28 mouse cellular contexts compared by ENCODE assay signal in genomic region chr10:109074218-109074617, GRCm38 (mm10).
DNase-seq lines count a peak whose midpoint lies in the region; ATAC-seq lines count a peak whose summit lies in the region.
"Had no signal": no experiment of that assay in that cellular context is flagged by ENCODE, and none has a peak within 500 bp of the region (broad histone marks: within the 10 kb centered on the region; RNA-seq: fewer than 3 reads in every experiment).

No protein-coding gene starts in this region.

- H3K4me3 ChIP-seq in hindbrain, embryonic 16.5 days (ENCODE audit: low read length) = no peak overlapping the region
- H3K4me3 ChIP-seq in hindbrain, embryonic 14.5 days (replicated peaks; ENCODE audit: low read length) = no peak overlapping the region
- H3K4me3 ChIP-seq: embryonic facial prominence, embryonic 15.5 days; forebrain, embryonic 15.5 days; heart, embryonic 12.5 days; hindbrain, embryonic 10.5 days; limb, embryonic 12.5 days; midbrain, embryonic 10.5 days; neural tube, embryonic 15.5 days had no signal

- WGBS in hindbrain, embryonic 16.5 days = 78% methylated on average over 7 of the region's 7 CpGs
- WGBS in hindbrain, embryonic 14.5 days = 84% methylated on average over 7 of the region's 7 CpGs

- peak; percentile 58; the same call in 1 of the 2 replicates for ATAC-seq in hindbrain, embryonic 16.5 days
- ATAC-seq in hindbrain, embryonic 14.5 days (ENCODE audit: low FRiP score) = no peak
- ATAC-seq: forebrain, embryonic 15.5 days; inflammation-experienced regulatory T-cells, adult 6 months; liver, postnatal 0 days; lung, postnatal 0 days had no signal

- H3K9me3 ChIP-seq in hindbrain, embryonic 16.5 days (ENCODE audit: control insufficient read depth, low read length) = no peaks in the 10 kb centered on the region
- H3K9me3 ChIP-seq in hindbrain, embryonic 14.5 days (ENCODE audit: control insufficient read depth, low read length) = no peaks in the 10 kb centered on the region
- H3K9me3 ChIP-seq: embryonic facial prominence, embryonic 15.5 days; forebrain, embryonic 15.5 days; heart, embryonic 12.5 days; hindbrain, embryonic 10.5 days; limb, embryonic 12.5 days; midbrain, embryonic 10.5 days; neural tube, embryonic 15.5 days had no signal

- H3K4me2 ChIP-seq in hindbrain, embryonic 16.5 days (ENCODE audit: low read length) = no peak overlapping the region
- no peak overlapping the region for H3K4me2 ChIP-seq in hindbrain, embryonic 14.5 days (replicated peaks)
- H3K4me2 ChIP-seq: embryonic facial prominence, embryonic 15.5 days; forebrain, embryonic 15.5 days; heart, embryonic 12.5 days; limb, embryonic 12.5 days; liver, embryonic 11.5 days; neural tube, embryonic 15.5 days had no signal

- H3K27me3 ChIP-seq in hindbrain, embryonic 16.5 days (replicated peaks; ENCODE audit: control insufficient read depth, insufficient read depth, low read length) = no peaks in the 10 kb centered on the region
- H3K27me3 ChIP-seq in hindbrain, embryonic 14.5 days (ENCODE audit: control insufficient read depth, insufficient read depth, low read length) = no peaks in the 10 kb centered on the region
- H3K27me3 ChIP-seq: embryonic facial prominence, embryonic 15.5 days; forebrain, embryonic 15.5 days; heart, embryonic 12.5 days; limb, embryonic 12.5 days; neural tube, embryonic 15.5 days had no signal

- no peaks in the 10 kb centered on the region for H3K4me1 ChIP-seq in hindbrain, embryonic 16.5 days (ENCODE audit: control insufficient read depth, insufficient read depth, low read depth, low read length)
- no peaks in the 10 kb centered on the region for H3K4me1 ChIP-seq in hindbrain, embryonic 14.5 days (replicated peaks; ENCODE audit: control insufficient read depth, insufficient read depth, low read length)
- H3K4me1 ChIP-seq: embryonic facial prominence, embryonic 15.5 days; forebrain, embryonic 15.5 days; heart, embryonic 12.5 days; hindbrain, embryonic 10.5 days; limb, embryonic 12.5 days; midbrain, embryonic 10.5 days; neural tube, embryonic 15.5 days had no signal

- peak; percentile 4 for DNase-seq in adrenal gland, postnatal 14 days
- no peak for DNase-seq in adrenal gland, adult 2 months
- no peak for DNase-seq in hindbrain, embryonic 14.5 days (ENCODE audit: low spot score)
- peak; percentile 9 for DNase-seq in retina, adult 2 months (ENCODE audit: low read depth, low spot score)
- DNase-seq in retina, postnatal 1 day = no peak
- no peak for DNase-seq in lung, postnatal 25 days (ENCODE audit: low spot score)
- DNase-seq: adrenal gland, adult 8-10 months; cerebellum, adult 9-11 months; embryo, embryonic 11 days; gastrocnemius, postnatal 14 days; heart, adult 18-20 months; heart, postnatal 10 days; kidney, adult 18-20 months; kidney, postnatal 4 days; layer of hippocampus, adult 9-11 months; liver, postnatal 0 days; thymus, postnatal 25 days had no signal

- H3K36me3 ChIP-seq in hindbrain, embryonic 16.5 days (ENCODE audit: control insufficient read depth, insufficient read depth, low read length) = no peaks in the 10 kb centered on the region
- no peaks in the 10 kb centered on the region for H3K36me3 ChIP-seq in hindbrain, embryonic 14.5 days (replicated peaks; ENCODE audit: control insufficient read depth, insufficient read depth)
- H3K36me3 ChIP-seq: embryonic facial prominence, embryonic 15.5 days; forebrain, embryonic 15.5 days; heart, embryonic 12.5 days; hindbrain, embryonic 10.5 days; limb, embryonic 12.5 days; midbrain, embryonic 10.5 days; neural tube, embryonic 15.5 days had no signal

- H3K9ac ChIP-seq in hindbrain, embryonic 16.5 days (ENCODE audit: low read depth, low read length) = no peak overlapping the region
- H3K9ac ChIP-seq in hindbrain, embryonic 14.5 days = no peak overlapping the region
- H3K9ac ChIP-seq: embryonic facial prominence, embryonic 15.5 days; forebrain, embryonic 15.5 days; heart, embryonic 12.5 days; limb, embryonic 12.5 days; liver, postnatal 0 days; neural tube, embryonic 15.5 days had no signal

- no peak overlapping the region for H3K27ac ChIP-seq in hindbrain, embryonic 16.5 days (ENCODE audit: low read depth, low read length)
- no peak overlapping the region for H3K27ac ChIP-seq in hindbrain, embryonic 14.5 days
- H3K27ac ChIP-seq: embryonic facial prominence, embryonic 15.5 days; forebrain, embryonic 15.5 days; hindbrain, embryonic 10.5 days; limb, embryonic 12.5 days; midbrain, embryonic 10.5 days; neural tube, embryonic 15.5 days had no signal

Comparison
In these comparisons a context has a peak if more than half of its experiments do, and no peak if none do; other contexts are left out.
1. DNase-seq: peak in adrenal gland, postnatal 14 days (single experiment) and retina, adult 2 months (single experiment); none in adrenal gland, adult 2 months (single experiment), hindbrain, embryonic 14.5 days (single experiment), retina, postnatal 1 day (single experiment) and lung, postnatal 25 days (single experiment).